Mouse (Mus musculus): Measurements from ENCODE around the gene Zfand3.

Gene Zfand3

DNA sequence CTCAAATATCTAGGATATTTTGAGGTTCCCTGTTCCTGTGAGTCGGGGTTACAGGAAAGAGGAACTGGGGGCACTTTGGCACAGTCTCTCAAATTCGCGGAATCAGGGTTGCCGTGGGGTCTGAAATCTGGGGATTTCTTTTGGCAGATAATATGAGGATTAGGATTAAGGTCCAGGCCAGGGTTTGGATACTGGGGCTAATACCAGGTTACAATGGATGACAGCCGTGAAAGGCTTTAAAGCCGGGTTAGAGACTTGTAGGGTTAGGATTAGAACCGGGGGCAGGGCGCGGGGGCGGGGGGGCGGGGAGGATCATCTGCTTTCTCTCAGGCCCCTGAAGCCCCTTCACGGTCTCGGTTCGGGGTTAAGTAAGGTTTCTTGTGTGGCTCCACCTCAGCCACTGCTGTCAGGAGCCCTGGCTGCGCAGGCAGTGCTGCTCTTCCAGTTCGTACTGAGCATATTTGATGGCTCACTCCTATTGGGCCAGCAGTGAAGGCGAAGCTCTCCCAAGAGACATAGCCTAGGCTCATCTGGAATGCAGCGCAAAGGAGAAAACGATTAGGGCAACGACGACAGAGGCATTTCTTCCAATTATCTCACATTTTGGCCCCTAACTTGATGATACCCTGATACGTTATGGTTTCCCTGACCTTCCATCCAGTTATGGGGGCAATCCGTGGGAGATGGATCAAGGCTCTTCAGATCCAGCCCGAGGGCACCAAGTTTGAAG lies 5.8 kb upstream of the Zfand3 start:
- DNase-seq (ENCODE audit: low spot score), result no peak

DNA sequence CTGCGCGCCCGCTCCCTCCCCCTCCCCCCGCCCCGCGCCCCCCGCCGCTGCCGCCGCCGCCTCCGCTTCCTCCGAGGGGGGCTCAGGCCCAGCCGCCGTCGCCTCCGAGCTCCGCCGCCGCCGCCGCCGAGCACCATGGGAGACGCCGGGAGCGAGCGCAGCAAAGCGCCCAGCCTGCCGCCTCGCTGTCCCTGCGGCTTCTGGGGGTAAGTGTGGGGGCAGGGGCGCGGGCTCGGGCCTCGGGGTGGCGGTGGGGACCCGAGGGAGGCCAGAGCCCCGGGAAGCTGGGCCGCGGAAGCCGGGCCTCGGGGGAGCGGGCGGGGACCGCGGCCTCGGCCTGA lies 540 bp downstream of the Zfand3 start:
- no peak for DNase-seq (ENCODE audit: low spot score)

DNA sequence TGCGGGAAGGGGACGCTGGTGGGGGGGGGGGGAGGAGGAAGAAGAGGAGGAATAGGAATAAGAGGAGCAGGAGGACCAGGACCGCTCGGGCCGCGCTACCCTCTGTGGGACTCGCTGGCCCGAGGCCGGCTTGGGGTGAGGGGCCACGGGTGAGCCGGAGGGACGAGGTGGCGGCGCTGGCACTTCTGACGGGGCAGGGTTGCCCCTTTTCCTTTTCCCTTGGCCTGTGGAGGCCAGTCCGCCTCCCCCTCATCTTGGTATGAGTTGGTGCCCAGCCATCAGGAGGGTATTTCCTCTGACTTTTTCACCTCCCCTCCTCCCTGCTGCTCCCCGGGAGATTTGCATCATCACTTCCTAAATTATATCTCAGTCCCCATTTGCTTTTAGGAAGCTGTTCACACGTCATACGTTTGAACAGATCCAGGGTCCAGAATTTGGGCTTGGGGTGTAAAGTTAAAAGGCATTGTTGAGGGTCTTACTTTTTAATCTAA lies 963 bp downstream of the Zfand3 start:
- peak; percentile 50 for DNase-seq (ENCODE audit: low spot score)

DNA sequence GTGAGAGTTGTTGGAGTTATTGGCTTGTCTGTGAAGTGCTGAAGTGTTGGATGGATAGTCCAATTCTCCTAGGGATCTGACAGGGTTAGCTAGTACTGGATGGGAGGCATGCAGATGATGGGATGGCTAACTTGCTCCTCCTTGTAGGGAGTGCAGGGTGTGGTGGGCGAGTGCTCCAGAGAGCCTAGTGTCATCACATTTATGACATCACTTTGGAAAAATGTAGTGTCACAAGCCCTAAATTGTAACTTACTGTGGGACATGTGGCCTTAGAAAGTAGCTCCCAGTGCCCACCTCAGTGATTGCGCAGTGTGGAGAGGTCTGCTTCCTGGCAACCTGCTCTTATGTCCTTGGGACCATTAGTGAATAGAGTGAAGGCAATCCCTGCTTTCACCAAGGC lies 2.3 kb downstream of the Zfand3 start:
- no peak for DNase-seq (ENCODE audit: low spot score)

DNA sequence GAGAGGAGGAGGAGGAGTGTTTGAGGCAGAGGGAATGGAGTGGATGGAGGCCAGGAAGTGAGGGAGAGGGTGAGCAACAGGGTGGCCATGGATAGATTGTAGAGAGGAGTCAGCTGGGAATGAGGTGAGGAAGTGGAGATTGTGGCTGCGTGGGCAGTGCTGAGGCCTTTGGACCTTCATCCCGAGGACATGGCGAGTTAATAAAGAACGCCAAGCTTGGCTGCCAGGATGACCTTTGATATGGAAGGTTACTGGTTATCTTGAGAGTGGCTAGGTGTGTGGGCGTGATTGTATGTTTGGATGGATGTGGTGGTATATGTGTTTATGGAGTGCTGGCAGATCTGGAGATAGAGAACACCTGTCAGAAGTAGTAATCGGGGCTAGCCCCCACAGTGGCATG lies 3.4 kb downstream of the Zfand3 start:
- no peak for DNase-seq (ENCODE audit: low spot score)

DNA sequence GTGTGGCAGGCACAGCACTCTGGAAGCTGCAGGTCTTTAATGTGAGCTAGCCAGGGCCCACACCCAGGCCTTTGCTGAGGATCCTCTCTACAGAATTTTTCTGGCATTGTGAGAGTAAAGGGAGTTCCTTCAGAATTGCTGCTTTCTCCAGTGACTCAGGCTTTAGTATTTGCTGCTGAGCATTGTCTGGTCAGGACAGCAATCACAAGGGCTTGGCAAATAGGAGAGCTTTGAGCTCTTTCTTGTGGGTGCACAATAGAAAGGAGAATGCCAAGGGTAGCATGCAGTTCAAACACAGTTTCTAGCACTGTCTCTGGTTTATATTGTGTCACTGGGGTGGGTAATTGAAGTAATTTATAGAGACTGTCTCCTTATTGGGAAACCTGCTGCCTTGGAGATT lies 3.9 kb downstream of the Zfand3 start:
- DNase-seq (ENCODE audit: low spot score), result no peak

DNA sequence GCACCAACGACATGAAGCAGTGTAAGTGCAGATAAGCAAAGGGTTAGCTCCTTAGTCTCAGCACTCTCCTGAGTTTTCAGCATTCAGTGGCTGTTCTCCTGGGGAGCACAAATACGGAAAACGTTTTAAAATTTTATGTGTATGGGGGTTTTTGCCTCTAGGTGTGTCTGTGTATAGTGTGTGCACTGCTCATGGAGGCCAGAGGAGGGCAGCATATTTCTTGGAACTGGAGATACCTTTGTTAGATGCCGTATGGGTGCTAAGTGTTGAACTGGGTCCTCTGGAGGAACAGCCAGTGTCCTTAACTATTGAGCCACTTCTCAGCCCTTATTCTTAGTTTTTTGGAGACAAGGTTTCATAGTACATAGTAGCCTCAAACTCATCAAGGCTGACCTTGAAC lies 10.1 kb downstream of the Zfand3 start:
- DNase-seq (ENCODE audit: low spot score), result no peak

DNA sequence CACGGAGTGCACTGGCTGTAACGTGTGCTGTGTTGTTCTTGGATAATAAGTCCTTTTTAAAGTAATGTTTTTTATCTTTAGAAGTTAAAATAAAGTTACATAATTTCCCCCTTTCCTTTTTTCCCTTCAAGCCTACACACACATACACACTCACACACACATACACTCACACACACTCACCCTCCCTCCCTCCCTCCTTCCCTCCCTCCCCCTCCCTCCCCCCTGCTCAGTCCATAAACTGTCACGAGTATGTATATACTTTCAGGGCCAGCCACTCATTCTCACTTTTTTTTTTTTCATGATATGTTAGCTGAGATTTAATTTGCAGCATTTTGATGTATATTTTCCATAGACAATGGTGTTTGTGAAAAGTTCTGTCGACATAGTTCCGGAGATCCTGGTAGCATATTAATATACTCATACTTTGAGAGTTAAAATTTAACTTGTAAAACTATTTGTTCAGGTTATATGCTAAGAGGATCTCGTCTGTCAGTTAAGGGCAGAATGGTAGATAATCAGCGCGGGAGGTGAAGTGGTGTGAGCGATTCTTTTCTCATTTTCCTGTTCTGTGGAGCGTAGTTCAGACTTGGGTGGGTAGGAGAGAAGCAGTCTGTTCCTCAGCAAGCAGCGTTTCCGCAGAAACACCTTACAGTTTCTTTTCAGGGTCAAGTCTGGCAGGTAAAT lies 14.5 kb downstream of the Zfand3 start:
- no peak for DNase-seq (ENCODE audit: low spot score)

DNA sequence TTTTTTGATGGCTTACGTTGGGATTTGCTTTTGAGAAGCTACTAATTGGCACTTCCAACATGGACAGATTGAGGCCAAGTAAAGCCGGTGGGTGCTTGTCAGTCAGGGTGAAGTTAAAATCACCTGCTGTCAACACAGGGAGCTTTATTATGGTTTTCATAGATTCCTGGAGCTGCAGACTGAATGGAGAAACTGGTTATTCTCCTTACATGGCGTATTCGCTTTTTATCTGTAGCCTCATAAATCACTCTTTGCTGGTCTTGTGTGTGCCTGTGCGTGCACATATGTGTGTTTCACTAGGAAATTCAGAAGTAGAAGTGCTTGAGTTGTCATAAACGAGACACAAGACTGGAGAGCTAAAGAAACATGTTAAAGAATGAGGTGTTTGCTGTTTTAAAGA lies 15.4 kb downstream of the Zfand3 start:
- no peak for DNase-seq (ENCODE audit: low spot score)

DNA sequence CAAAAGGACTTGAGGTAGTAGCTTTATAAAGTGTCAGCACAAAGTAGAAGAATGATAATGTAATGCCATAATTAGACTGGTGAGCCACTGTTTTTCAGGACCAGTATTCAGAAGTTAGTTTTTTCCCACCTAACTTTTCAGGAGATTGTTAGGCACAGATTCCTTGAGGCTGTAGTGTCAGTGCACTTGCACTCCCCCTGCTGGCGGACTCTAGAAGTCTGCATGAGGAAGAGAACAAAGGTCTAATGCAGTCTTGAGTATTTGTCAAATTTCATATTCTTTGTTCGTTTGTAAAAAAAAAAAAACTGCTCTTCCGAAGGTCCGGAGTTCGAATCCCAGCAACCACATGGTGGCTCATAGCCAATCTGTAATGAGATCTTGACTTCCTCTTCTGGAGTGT lies 20.1 kb downstream of the Zfand3 start:
- peak; percentile 71 for DNase-seq (ENCODE audit: low spot score)

DNA sequence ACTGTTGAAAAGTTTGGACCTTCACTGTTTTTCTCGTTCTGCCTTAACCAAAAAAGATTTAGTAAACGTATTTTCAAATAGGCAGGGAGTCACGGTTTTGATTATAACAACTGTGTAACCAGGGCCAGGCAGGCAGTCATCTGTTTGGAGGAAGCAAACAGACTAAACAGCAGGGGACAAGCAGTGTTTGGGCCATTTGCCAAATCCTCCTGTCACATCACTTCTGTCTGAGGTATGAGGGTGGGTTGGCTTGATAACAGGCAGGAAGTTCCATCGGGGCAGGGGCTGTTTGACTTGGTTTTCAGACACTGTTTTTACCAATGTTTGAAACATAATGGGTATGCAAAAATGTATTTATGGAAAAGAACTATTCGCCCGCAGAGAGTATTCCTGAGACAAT lies 22.1 kb downstream of the Zfand3 start:
- DNase-seq (ENCODE audit: low spot score), result no peak

DNA sequence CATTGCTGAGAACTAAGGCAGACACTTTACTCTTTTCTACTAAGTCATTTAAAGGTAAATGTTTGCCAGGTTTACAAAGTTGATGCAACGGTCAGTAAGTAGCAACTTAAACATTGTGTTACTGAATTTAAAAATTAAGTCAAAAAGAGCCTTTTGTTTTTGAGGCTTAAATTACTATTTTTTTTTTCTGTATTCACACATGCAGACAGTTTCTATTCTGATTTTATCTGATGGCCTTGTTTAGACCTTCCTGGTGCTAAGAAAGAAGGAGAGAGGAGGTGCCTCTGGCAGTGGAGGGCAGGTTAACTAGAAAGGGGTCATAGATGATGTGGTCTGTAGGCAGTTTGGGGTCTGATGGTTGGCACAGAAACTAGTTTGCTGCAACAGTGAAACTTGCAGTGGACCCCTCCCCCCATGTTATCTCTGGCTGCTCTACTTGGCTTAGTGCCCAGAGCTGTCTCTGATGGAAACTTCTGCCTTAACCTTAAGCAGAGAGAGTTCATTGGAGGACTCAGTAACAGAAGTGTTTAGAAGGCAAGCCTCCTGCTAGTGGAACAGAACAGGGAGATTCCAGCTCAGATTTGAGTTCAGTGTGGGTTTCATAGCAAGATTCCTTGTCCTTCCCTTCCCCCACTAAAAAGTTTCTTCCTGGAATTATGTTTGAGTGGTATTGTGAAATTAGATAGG lies 23.0 kb downstream of the Zfand3 start:
- peak; percentile 42 for DNase-seq (ENCODE audit: low spot score)

DNA sequence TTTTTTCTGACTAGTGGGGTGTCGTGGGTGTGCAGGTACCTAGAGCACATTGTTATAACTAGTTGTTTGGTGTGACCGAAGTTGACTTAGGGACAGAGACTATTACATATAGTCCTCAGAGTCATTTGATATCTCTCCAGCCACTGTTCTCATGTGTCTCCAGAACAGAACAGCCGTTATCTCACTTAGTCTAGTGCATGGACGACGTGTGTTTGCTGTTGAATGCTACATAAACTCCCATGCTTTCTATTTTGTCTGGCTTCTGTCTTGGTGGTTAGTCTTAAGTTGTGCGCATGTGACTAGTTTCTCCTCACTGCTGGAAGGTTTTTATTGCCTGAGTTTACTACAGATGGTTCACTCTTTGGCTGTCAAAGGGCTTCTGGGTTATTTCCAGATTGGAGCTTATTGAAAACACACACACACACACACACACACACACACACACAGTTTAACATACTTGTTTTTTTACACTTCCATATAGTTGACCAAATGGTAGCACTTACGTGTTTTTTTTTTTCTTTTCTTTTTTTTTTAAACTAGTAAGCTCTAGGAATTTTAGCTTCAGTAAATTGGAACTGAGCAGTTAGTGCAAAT lies 25.2 kb downstream of the Zfand3 start:
- no peak for DNase-seq (ENCODE audit: low spot score)

DNA sequence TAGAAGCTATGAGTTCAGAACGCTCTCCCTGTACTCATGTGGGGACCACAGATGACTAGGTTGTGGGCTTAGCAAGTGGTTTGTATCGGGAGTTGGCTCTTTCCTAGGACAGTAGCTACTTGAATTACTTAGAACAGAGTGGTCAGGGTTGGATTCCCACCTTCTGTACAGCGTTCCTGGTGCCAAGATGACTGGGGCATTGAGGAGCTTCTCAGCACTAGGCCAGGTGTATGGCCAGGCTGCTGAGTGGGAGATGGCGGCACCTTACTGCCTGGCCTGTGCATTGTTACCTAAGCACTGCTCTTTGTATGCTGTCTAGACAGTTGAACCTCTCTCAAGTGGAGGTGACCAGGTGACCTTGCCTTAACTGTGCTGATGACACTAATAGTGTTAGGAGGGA lies 28.3 kb downstream of the Zfand3 start:
- DNase-seq (ENCODE audit: low spot score), result no peak

DNA sequence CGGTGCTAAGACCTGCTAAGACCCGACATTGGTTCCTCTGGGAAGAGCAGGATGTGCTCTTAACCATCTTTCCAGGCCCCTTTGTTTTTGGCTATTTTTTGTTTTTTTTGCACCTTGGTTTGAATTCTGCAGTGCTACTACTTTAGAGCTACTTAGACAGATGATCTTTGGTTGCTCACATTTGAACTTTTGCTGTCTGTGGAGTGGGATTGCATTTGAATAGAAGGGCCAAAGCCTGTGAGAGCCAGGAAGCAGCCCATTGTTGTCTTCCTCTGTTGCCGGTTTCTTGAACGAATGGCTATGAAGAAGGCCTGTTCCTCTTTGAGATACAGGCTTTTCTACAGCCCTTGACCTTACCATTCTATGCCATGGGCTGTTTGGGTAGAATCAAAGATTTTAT lies 29.5 kb downstream of the Zfand3 start:
- DNase-seq (ENCODE audit: low spot score), result no peak

DNA sequence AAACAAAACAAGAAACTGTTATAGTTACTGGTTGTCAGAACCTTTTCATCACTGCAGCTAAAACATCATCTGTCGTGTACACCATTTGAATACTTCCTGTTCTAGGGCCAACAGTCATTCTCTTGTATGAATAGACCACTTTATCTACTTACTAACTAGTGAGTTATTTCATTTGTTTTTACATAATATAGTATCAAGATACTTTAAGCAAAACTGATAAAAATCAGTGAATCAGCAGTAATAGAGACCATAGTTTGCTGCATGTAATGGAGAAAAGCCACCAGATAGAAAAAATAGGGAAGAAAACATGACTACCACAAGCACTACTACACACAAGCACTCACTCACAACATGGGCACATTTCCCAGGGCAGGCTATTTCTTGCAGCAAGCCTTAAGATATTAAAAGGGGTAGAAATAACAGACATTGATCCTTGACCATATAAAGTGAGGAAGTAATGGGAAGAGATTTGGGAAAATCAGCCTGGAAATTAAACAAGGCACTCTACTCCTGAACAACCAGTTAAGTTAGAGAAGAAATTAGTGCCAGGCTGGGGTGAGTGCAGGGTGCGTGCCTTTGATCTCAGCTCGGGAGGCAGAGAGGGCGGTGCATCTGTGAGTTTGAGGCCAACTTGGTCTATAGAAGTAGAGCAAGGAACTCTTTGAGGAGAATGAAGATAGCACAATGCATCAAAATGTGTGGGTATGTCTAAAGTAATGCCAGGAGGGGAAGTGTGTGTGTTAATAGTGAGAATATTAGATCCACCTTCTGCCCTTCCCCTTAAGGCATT lies 30.9 kb downstream of the Zfand3 start:
- no peak for DNase-seq (ENCODE audit: low spot score)

DNA sequence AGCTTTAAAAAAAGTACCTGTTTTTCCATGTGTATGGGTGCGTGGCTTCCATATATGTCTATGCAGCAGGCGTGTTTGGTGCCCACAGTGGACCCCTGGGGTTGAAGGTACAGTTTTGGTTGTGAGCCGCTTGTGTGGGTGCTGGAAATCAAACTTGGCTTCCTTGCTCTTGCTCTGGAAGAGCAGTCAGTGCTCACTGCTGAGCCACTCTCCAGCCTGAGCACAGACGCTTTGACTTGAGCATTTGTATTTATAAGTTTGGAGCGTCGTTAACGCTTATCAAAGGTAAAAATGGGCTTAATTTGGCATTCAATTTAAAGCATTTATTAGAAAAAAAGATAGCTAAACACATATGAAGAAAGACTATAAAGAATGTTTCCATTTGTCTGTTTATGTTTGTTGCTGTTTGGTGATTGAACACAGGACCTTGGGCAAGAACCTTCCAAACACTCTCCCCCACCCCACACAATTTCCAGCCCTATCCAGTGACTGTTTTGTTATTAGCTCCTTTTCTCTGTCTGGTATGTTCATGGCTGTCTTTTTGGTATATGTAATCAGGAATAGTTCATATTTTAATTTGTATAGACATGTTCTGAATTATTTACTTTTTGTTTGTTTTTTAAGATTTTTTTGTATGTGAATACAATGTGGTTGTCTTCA lies 38.8 kb downstream of the Zfand3 start:
- DNase-seq (ENCODE audit: low spot score), result no peak

DNA sequence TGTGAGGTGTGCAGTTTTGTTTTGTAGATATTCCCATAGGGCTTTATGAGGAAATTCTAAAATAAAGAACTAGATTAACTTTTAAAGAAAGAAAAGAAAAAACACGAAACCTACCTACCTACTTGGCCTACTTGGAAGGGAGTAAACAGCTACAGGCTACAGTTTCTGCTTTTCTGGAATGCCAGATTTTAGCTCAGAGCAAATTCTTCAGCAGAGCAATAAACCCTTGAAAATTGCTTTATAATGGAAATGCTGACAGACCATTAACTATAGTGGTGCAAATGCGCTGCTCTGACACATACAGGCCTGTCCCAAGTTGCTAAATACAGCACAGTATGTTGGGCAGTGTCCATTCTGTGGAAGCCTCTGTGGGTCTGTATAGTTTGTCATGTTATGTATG lies 40.6 kb downstream of the Zfand3 start:
- no peak for DNase-seq (ENCODE audit: low spot score)

DNA sequence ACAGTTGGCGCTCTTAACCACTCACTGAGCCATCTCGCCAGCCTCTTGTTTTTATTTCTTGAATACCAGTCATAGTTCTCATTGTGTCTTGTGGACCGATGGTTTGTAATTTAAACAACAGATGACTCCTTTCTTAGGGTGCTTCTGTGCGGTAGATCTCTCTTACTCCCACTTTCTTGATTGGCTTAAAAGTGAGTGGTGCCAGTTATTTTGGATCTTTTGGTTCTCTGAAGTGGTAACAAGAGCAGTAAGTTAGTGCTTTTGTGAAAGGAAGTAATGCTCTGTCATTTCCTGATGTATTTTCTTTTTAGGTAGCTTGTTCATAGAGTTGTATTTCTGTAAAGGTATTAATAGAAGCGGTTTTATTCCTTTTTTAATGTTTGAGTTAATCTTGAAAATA lies 42.1 kb downstream of the Zfand3 start:
- DNase-seq (ENCODE audit: low spot score), result no peak

DNA sequence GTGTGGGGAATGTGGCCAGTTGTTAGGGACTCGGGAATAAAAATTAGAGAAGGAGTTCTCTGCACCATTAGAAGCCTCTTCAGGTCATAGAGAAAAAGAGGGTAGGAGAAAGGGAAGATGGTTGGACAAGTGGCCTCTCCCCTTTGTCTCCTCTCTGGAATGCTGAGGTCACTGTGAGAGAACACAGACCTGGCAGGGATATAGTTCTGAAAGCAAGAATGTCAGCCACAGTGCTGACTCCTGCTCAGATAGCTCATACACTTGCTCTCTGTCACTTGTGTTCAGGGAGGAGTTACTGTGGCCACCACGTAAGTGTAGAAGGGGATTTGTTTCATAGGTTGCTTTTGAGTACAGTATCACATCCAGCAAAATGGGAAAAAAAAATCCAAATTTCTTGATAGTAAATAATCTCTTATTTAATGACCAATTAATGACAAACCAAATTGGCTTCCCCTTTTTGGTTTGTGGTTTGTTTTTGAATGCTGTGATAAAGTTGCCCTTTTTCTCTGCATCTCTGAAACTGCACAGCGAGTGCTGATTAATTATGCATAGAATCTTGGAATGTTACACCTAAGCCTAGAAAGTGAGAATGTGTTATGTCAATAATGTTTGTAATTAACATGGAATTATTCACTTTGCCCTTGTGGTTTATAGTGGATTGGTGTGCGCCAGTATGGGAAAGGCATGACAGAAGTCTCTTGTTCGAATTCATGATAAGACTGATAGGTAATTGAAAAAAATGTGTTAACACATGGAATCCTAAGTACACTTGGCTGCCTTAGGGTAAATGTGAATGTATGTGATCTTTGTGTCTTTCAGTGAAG lies 47.2 kb downstream of the Zfand3 start:
- DNase-seq (ENCODE audit: low spot score), result no peak

DNA sequence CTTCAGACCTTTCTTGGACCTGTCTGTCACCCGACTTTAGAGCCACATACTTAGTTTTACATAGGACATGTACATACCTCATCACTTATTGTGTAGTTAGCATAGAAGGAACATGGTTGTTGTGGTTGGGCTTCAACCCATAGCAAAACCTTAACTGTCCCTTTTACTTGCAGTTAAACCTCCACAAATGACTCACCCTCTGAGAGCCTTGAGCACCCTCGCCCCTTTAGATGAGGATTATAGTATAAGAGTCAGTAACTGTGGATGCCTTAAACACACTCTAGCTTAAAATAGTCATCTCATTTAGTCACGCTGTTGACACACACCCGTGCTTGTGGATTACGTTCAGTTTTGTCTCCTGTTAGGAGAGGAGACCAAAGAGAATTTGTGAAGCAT lies 47.8 kb downstream of the Zfand3 start:
- DNase-seq (ENCODE audit: low spot score), result no peak

Data from ovary, postnatal 36 days (tissue).